Mouse (Mus musculus) thymus, adult 2 months (tissue): ENCODE results near the gene Ptcd1. TPM values are rescaled to one million over a fixed set of nuclear protein-coding genes. Genes with fewer than 3 reads are reported as not detected.

Experiments
- DNase-seq: peaks from one replicate; pipeline ENCODE4 v3.0.0; 2021
- H3K27ac ChIP-seq: fragments of 200-500 bp; 2 replicates; pipeline ENCODE4 v1.5.1; 2012; ENCODE audit warnings: low read length, control low read depth; ENCODE audit not compliant: control insufficient read depth, insufficient read depth
- H3K27me3 ChIP-seq: fragments of 200-500 bp; 2 replicates; pipeline ENCODE4 v1.6.1; 2012; ENCODE audit warnings: mild to moderate bottlenecking, low read length, moderate library complexity, mixed read lengths; ENCODE audit not compliant: control insufficient read depth, insufficient read depth
- H3K36me3 ChIP-seq: fragments of 200-500 bp; 2 replicates; pipeline ENCODE4 v1.6.1; 2012; ENCODE audit warnings: mild to moderate bottlenecking, low read length, moderate library complexity; ENCODE audit not compliant: control insufficient read depth, insufficient read depth
- H3K4me1 ChIP-seq: fragments of 200-500 bp; replicated peaks from 2 replicates; pipeline ENCODE4 v1.6.1; 2012; ENCODE audit warnings: low read length; ENCODE audit not compliant: control insufficient read depth, insufficient read depth
- H3K4me3 ChIP-seq: fragments of 200-500 bp; 2 replicates; pipeline ENCODE4 v1.5.1; 2012; ENCODE audit warnings: mild to moderate bottlenecking, low read length, control low read depth, moderate library complexity; ENCODE audit not compliant: control insufficient read depth, insufficient read depth
- CTCF ChIP-seq: fragments of 200-500 bp; IDR thresholded peaks from 2 replicates; pipeline ENCODE4 v1.5.1; 2012; ENCODE audit warnings: mild to moderate bottlenecking, control low read depth, low read length, moderate library complexity, borderline replicate concordance; ENCODE audit not compliant: control insufficient read depth, poor library complexity, insufficient read depth; ENCODE audit errors: extremely low read depth
- POLR2A ChIP-seq: fragments of 200-500 bp; IDR thresholded peaks from 2 replicates; pipeline ENCODE4 v1.6.1; 2012; ENCODE audit warnings: mild to moderate bottlenecking, low read length, control low read depth, moderate library complexity; ENCODE audit not compliant: control insufficient read depth, poor library complexity, insufficient read depth; ENCODE audit errors: extremely low read depth
- WGBS: fragments of 180-500 bp; shearing (Covaris S2); methylation state at CpG from one replicate; pipeline ENCODE4 v1.1.7; 2018; 5-methylcytosine and 5-hydroxymethylcytosine counted together
- polyA plus RNA-seq: library from polyadenylated mRNA; depleted of rRNA; stranded (reverse); fragments of >200 nt; gene quantifications from 2 replicates; pipeline ENCODE4 v1.2.3, GENCODE M21; 2012

Ptcd1 gene
- polyA plus RNA-seq, 1 experiment = 14.9 TPM

- TF ChIP-seq CTCF (no peak), POLR2A (no peak)
- Histone ChIP-seq H3K4me3 (no peak overlapping the region), H3K27me3 (no peaks in the 10 kb centered on the region), H3K36me3 (no peaks in the 10 kb centered on the region; the same call in none of the 2 replicates), H3K27ac (no peak overlapping the region), H3K4me1 (peaks cover 14% of the 10 kb centered on the region)
- WGBS = 97% methylated on average over 6 of the region's 6 CpGs
- DNase-seq = no peak
These were observed 41.0 kb upstream of the Ptcd1 start for GRCm38 (mm10) chr5:145207954-145208353.

DNA sequence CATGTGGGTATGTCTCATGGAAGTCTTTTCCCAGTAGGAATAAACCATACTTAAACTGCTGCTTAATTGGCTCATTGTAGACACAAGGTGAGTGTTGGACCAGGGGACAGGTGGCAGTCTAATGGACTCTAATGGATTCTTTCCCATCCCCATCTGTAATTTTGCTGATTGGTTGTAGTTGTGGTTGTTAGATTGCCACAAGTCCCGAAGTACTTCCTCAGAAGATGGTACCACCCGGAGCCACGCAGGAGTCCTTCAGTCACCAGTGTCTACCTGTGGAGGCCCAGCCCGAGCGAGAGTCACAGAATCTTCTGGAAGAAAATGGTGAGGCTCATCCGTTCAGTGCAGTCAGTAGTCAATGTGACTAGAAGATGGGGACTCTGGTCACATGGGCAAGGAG is 40.5 kb upstream of the Ptcd1 start:
- H3K27me3 ChIP-seq = no peaks in the 10 kb centered on the region
- no peak for DNase-seq
- H3K27ac ChIP-seq = no peak overlapping the region
- no peaks in the 10 kb centered on the region; the same call in none of the 2 replicates for H3K36me3 ChIP-seq
- H3K4me1 ChIP-seq = peaks cover 14% of the 10 kb centered on the region
- H3K4me3 ChIP-seq = no peak overlapping the region
- 97% methylated on average over 6 of the region's 6 CpGs for WGBS
- no peak for TF ChIP-seq CTCF
- TF ChIP-seq POLR2A = no peak

- peaks cover 14% of the 10 kb centered on the region for H3K4me1 ChIP-seq
- H3K27ac ChIP-seq = no peak overlapping the region
These were observed 38.1 kb upstream of the Ptcd1 start for GRCm38 (mm10) chr5:145205041-145205440.

DNA sequence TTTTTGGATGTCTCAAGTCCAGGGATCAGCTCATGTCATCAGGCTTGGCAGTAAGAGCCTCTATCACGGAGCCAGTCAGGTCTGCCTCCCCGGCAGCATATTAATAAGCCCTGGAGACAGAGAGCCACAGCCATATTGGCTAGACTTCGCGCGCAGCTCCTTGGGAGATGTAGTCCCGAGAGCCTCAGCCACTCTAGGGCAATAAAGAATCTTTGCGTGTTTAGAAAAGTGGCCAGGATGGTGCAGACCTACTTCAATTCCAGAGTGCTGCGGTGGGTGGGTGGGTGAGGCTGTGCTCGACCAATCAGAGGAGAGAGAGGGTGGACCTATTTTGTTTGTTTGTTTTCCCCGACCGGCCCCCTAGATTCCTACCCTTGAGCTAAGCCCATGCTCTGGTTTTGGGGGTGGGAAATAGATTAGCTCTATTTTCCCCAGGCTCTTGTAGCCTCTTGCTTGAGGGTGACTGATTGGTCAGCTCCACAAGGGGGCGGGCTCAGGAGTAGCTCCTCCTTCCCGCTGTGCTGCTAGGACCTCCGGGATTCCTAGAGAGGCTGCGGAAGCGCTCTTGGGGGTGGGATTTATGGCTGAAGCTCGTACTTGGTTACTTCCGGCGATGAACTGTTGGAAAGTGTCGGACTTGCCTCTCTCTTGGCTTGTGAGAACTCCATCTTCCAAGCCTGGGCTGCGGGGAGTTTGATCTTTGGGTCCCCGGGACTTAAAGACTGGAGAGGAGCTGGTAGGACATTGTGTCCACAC is 37.2 kb upstream of the Ptcd1 start, which contains the start of gene Zkscan5:
Zkscan5 (plus strand) TSS at position 627 of the 756 bp plus-strand sequence.
- WGBS = under 1% methylated on average over 22 of the region's 22 CpGs
- TF ChIP-seq POLR2A (no peak), CTCF (no peak)
- Histone ChIP-seq H3K27me3 (no peaks in the 10 kb centered on the region), H3K4me1 (peaks cover 14% of the 10 kb centered on the region), H3K36me3 (no peaks in the 10 kb centered on the region), H3K4me3 (peak within 1 kb of the TSS; percentile 77), H3K27ac (peak within 1 kb of the TSS; percentile 59; the same call in 1 of the 2 replicates)
- DNase-seq = peak; percentile 97

More at GRCm38 (mm10) chr5:145205041-145205440, 38.1 kb upstream of the Ptcd1 start:
- TF ChIP-seq POLR2A (no peak), CTCF (no peak)
- Histone ChIP-seq H3K36me3 (no peaks in the 10 kb centered on the region), H3K27me3 (no peaks in the 10 kb centered on the region), H3K4me3 (peak overlapping the region; percentile 17; the same call in 1 of the 2 replicates)
- no peak for DNase-seq
- 21% methylated on average over 9 of the region's 9 CpGs for WGBS

GRCm38 (mm10) chr5:145202446-145202845 is 35.5 kb upstream of the Ptcd1 start:
- 53% methylated on average over 3 of the region's 3 CpGs for WGBS
- Histone ChIP-seq H3K4me1 (peaks cover 14% of the 10 kb centered on the region), H3K36me3 (no peaks in the 10 kb centered on the region), H3K4me3 (no peak overlapping the region), H3K27ac (no peak overlapping the region), H3K27me3 (no peaks in the 10 kb centered on the region)
- no peak for DNase-seq
- no peak for TF ChIP-seq CTCF
- TF ChIP-seq POLR2A = no peak

DNA sequence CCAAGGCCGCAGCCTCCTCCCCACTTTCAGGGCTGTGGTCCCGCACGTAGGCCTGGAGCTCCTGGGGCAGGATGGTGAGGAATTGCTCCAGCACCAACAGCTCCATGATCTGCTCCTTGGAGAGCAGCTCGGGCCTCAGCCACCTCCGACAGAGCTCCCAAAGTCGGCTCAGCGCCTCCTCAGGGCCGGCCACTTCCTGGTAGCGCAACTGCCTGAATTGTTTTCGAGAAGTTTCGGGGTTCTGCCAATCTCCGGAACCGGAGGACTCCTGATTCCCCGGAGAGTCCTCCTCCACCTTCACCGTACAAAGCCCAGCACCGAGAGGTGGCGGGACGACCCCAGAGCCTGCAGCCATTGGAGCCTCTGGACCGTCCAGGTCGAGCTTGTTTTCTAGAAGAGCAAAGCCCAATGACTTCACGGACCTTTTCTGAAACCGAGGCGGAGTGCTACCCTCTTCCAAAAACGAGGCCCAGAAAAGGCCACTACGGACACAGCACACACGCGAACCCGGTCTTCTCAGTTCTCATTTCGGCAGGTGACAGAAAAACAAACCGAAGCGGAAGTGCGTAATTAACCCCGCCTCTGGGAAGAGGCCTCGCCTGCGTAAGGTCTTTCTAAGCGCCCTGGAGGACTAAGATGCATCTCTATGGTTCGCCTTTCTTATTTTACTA is 34.5 kb upstream of the Ptcd1 start, which contains the start of gene Zkscan14:
Zkscan14 (minus strand) TSS at position 548 of the 671 bp plus-strand sequence.
- peak within 1 kb of the TSS; percentile 97 for H3K4me3 ChIP-seq
- H3K4me1 ChIP-seq = peaks cover 14% of the 10 kb centered on the region
- peak; percentile 74 for DNase-seq
- H3K36me3 ChIP-seq = no peaks in the 10 kb centered on the region
- H3K27me3 ChIP-seq = no peaks in the 10 kb centered on the region
- TF ChIP-seq POLR2A (0 out of 2 replicates have a peak, but pooled peaks have one; percentile 43), CTCF (no peak)
- peak within 1 kb of the TSS; percentile 87 for H3K27ac ChIP-seq
- WGBS = under 1% methylated on average over 37 of the region's 37 CpGs
